Mouse (Mus musculus): ENCODE data around the gene Phactr2. TPM values are rescaled to one million over a fixed set of nuclear protein-coding genes. Genes with fewer than 3 reads are reported as not detected.

Phactr2 gene
- polyA plus RNA-seq, 1 experiment from 2014 or later = 16.8 TPM

DNA sequence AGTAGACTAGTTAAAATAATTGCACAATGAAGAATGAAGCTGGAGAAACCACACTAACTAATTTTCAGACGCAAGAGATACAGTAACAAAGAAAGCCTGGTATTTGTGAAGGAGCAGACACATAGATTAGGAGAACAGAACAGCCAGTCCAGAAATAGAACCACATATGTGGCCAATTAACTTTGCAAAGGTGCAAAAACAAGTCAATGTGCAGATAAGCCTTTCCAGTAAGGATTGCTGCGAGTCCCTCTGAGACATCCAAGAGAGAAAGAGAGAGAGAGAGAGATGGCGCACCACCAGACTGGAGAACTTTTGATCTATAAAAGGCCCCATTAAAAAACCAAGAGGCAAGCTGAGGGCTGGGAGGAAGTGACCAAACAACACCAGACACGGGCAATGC is 190.8 kb downstream of the Phactr2 start:
- DNase-seq (ENCODE audit: low spot score) (no peak), ATAC-seq (ENCODE audit: low FRiP score, low TSS enrichment) (no peak)
- H3K4me1 ChIP-seq (replicated peaks; ENCODE audit: control insufficient read depth, insufficient read depth) = no peaks in the 10 kb centered on the region
- no peaks in the 10 kb centered on the region for H3K36me3 ChIP-seq (ENCODE audit: control insufficient read depth, insufficient read depth, low read length)
- H3K4me3 ChIP-seq (ENCODE audit: low read depth, low read length) = no peak overlapping the region
- H3K27me3 ChIP-seq (ENCODE audit: control insufficient read depth, insufficient read depth, low read length) = no peaks in the 10 kb centered on the region
- no peaks in the 10 kb centered on the region for H3K9me3 ChIP-seq (ENCODE audit: control insufficient read depth, low read length)
- no peak for TF ChIP-seq CTCF (IDR thresholded peaks at IDR 0.05; ENCODE audit: low read depth)
- no peak for TF ChIP-seq EP300 (optimal IDR thresholded peaks at IDR 0.05)
- no peak overlapping the region for H3K4me2 ChIP-seq (replicated peaks; ENCODE audit: low read depth)
- 73% methylated on average over 4 of the region's 4 CpGs for WGBS
- H3K9ac ChIP-seq (ENCODE audit: low read length) = no peak overlapping the region
- H3K27ac ChIP-seq (replicated peaks) = no peak overlapping the region

DNA sequence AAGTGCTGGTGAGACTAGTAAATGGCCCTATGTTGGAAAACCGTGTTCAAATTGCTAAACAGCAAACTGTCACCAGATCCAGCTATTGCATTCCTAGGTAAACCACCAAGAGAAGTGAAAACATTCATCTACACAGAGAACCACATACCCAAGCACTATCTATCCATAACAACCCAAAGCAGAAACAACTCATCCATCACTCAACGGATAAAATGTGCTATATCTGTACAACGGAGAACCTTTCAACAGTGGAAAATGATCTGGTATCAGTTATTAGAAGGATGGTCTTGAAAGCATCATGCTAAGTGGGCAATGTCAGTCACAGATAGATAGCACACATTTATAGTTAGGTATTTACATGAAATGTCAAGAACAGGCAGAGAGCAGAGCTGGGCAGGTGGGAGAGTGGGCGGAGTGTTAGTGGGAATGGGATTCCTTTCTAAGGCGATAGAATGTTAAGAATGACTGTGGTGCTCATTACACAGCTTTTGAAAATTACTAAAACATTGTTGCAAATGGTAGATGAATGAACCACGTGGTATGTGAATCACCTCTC is 193.8 kb downstream of the Phactr2 start:
- 64% methylated on average over 6 of the region's 6 CpGs for WGBS
- Histone ChIP-seq H3K4me2 (replicated peaks; ENCODE audit: low read depth) (no peak overlapping the region), H3K4me3 (ENCODE audit: low read depth, low read length) (no peak overlapping the region), H3K4me1 (replicated peaks; ENCODE audit: control insufficient read depth, insufficient read depth) (no peaks in the 10 kb centered on the region), H3K9ac (ENCODE audit: low read length) (no peak overlapping the region), H3K9me3 (ENCODE audit: control insufficient read depth, low read length) (no peaks in the 10 kb centered on the region), H3K36me3 (ENCODE audit: control insufficient read depth, insufficient read depth, low read length) (no peaks in the 10 kb centered on the region), H3K27me3 (ENCODE audit: control insufficient read depth, insufficient read depth, low read length) (no peaks in the 10 kb centered on the region), H3K27ac (replicated peaks) (no peak overlapping the region)
- DNase-seq (ENCODE audit: low spot score) (no peak), ATAC-seq (ENCODE audit: low FRiP score, low TSS enrichment) (no peak)
- TF ChIP-seq CTCF (IDR thresholded peaks at IDR 0.05; ENCODE audit: low read depth) (no peak), EP300 (optimal IDR thresholded peaks at IDR 0.05) (no peak)

GRCm38 (mm10) chr10:13276298-13276697 is 197.9 kb downstream of the Phactr2 start:
- Histone ChIP-seq H3K27me3 (ENCODE audit: control insufficient read depth, insufficient read depth, low read length) (no peaks in the 10 kb centered on the region), H3K4me2 (replicated peaks; ENCODE audit: low read depth) (no peak overlapping the region), H3K4me3 (ENCODE audit: low read depth, low read length) (no peak overlapping the region), H3K9me3 (ENCODE audit: control insufficient read depth, low read length) (no peaks in the 10 kb centered on the region), H3K27ac (replicated peaks) (no peak overlapping the region), H3K36me3 (ENCODE audit: control insufficient read depth, insufficient read depth, low read length) (no peaks in the 10 kb centered on the region), H3K9ac (ENCODE audit: low read length) (no peak overlapping the region), H3K4me1 (replicated peaks; ENCODE audit: control insufficient read depth, insufficient read depth) (no peaks in the 10 kb centered on the region)
- no peak for DNase-seq (ENCODE audit: low spot score)
- ATAC-seq (ENCODE audit: low FRiP score, low TSS enrichment) = no peak
- WGBS = 86% methylated on average over 5 of the region's 5 CpGs
- TF ChIP-seq EP300 (optimal IDR thresholded peaks at IDR 0.05) = no peak
- TF ChIP-seq CTCF (IDR thresholded peaks at IDR 0.05; ENCODE audit: low read depth) = no peak

- DNase-seq (ENCODE audit: low spot score) (no peak), ATAC-seq (ENCODE audit: low FRiP score, low TSS enrichment) (no peak)
- H3K27ac ChIP-seq (replicated peaks) = no peak overlapping the region
- no peak for TF ChIP-seq EP300 (optimal IDR thresholded peaks at IDR 0.05)
- peak; percentile 48 for TF ChIP-seq CTCF (IDR thresholded peaks at IDR 0.05; ENCODE audit: low read depth)
- no peaks in the 10 kb centered on the region for H3K36me3 ChIP-seq (ENCODE audit: control insufficient read depth, insufficient read depth, low read length)
- no peak overlapping the region for H3K9ac ChIP-seq (ENCODE audit: low read length)
- H3K4me3 ChIP-seq (ENCODE audit: low read depth, low read length) = no peak overlapping the region
- WGBS = 68% methylated on average over 6 of the region's 6 CpGs
- H3K4me1 ChIP-seq (replicated peaks; ENCODE audit: control insufficient read depth, insufficient read depth) = no peaks in the 10 kb centered on the region
- H3K9me3 ChIP-seq (ENCODE audit: control insufficient read depth, low read length) = no peaks in the 10 kb centered on the region
- no peak overlapping the region for H3K4me2 ChIP-seq (replicated peaks; ENCODE audit: low read depth)
- no peaks in the 10 kb centered on the region for H3K27me3 ChIP-seq (ENCODE audit: control insufficient read depth, insufficient read depth, low read length)
Observed at GRCm38 (mm10) chr10:13275152-13275551, 199.1 kb downstream of the Phactr2 start.

- WGBS = 88% methylated on average over 4 of the region's 4 CpGs
- no peak for ATAC-seq (ENCODE audit: low FRiP score, low TSS enrichment)
- no peak for TF ChIP-seq EP300 (optimal IDR thresholded peaks at IDR 0.05)
- no peak for TF ChIP-seq CTCF (IDR thresholded peaks at IDR 0.05; ENCODE audit: low read depth)
Observed at GRCm38 (mm10) chr10:13274699-13275098, 199.5 kb downstream of the Phactr2 start.

DNA sequence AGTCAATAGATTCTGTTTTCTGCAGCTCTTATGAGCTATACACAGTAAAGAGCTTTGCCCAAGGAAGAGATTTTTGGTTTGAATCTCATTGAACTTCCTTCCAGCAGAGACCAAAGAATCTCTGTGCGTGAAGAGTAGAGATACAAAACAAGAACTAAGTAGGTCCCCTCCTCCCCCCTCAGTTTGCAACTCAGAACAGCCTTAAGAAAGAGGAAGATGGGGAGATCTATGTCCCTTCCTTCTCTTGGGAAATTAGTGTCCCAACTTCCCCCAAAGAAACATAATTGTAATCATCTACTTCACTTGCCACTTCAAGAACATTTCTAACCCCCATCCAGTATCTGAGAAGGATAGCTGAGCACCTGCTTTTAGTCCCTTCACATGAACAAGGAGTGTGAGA is 200.5 kb downstream of the Phactr2 start:
- Histone ChIP-seq H3K27ac (replicated peaks) (no peak overlapping the region), H3K4me2 (replicated peaks; ENCODE audit: low read depth) (no peak overlapping the region), H3K9me3 (ENCODE audit: control insufficient read depth, low read length) (no peaks in the 10 kb centered on the region), H3K36me3 (ENCODE audit: control insufficient read depth, insufficient read depth, low read length) (no peaks in the 10 kb centered on the region), H3K27me3 (ENCODE audit: control insufficient read depth, insufficient read depth, low read length) (no peaks in the 10 kb centered on the region), H3K4me1 (replicated peaks; ENCODE audit: control insufficient read depth, insufficient read depth) (no peaks in the 10 kb centered on the region), H3K9ac (ENCODE audit: low read length) (no peak overlapping the region), H3K4me3 (ENCODE audit: low read depth, low read length) (no peak overlapping the region)
- no peak for DNase-seq (ENCODE audit: low spot score)
- no peak for ATAC-seq (ENCODE audit: low FRiP score, low TSS enrichment)
- WGBS = 97% methylated on average over 1 of the region's 1 CpGs
- TF ChIP-seq CTCF (IDR thresholded peaks at IDR 0.05; ENCODE audit: low read depth) (no peak), EP300 (optimal IDR thresholded peaks at IDR 0.05) (no peak)

More at GRCm38 (mm10) chr10:13274699-13275098, 199.5 kb downstream of the Phactr2 start:
- no peak for DNase-seq (ENCODE audit: low spot score)
- no peak overlapping the region for H3K4me3 ChIP-seq (ENCODE audit: low read depth, low read length)
- no peak overlapping the region for H3K4me2 ChIP-seq (replicated peaks; ENCODE audit: low read depth)
- no peak overlapping the region for H3K9ac ChIP-seq (ENCODE audit: low read length)
- H3K27ac ChIP-seq (replicated peaks) = no peak overlapping the region
- H3K27me3 ChIP-seq (ENCODE audit: control insufficient read depth, insufficient read depth, low read length) = no peaks in the 10 kb centered on the region
- H3K4me1 ChIP-seq (replicated peaks; ENCODE audit: control insufficient read depth, insufficient read depth) = no peaks in the 10 kb centered on the region
- no peaks in the 10 kb centered on the region for H3K9me3 ChIP-seq (ENCODE audit: control insufficient read depth, low read length)
- no peaks in the 10 kb centered on the region for H3K36me3 ChIP-seq (ENCODE audit: control insufficient read depth, insufficient read depth, low read length)

Data from stomach, postnatal 0 days (tissue).